Mouse (Mus musculus) megakaryocyte-erythroid progenitor cell, adult 5-6 weeks (primary cell): Measurements from ENCODE around the gene Olfr1036. TPM values are rescaled to one million over a fixed set of nuclear protein-coding genes. Genes with fewer than 3 reads are reported as not detected.
A peak's percentile ranks its signal among the peaks of the same experiment; 100 is the strongest.
"Not testable (repeated sequence)": the region's sequence is repeated elsewhere in the genome, so short reads cannot be mapped to it uniquely, and the experiment has no call there.

Experiments
- ATAC-seq: replicated peaks from 2 replicates; pipeline ENCODE4 v1.8.0; 2016; ENCODE audit warnings: mild to moderate bottlenecking, inconsistent platforms; ENCODE audit not compliant: severe bottlenecking, poor library complexity, low FRiP score, low TSS enrichment
- total RNA-seq, 2 experiments: library from RNA; stranded (forward) in 1 of 2; stranded (reverse) in 1 of 2; fragments of 200-1000, 215-1000 nt in 1 of 2; fragments of >200 nt in 1 of 2; fragmentation: Nextera tagmentation in 1 of 2; gene quantifications; 2 replicates each; pipeline ENCODE4 v1.2.3; 2014 to 2017

The Olfr1036 gene
- total RNA-seq (2014; fragmentation: Nextera tagmentation), result not detected in 2 replicates
- not detected in 2 replicates for total RNA-seq (2017)

- ATAC-seq, result not testable (repeated sequence)
These were observed at the start of gene Olfr1036 for GRCm38 (mm10) chr2:86073692-86074091. Olfr1036 (plus strand) TSS chr2:86073992.

- ATAC-seq, result no peak
These were observed 28.2 kb upstream of the Olfr1036 start, which contains the start of gene Olfr1034 for GRCm38 (mm10) chr2:86045561-86045960. Olfr1034 (plus strand) TSS chr2:86045861.

- ATAC-seq, result not testable (repeated sequence)
These were observed 23.0 kb upstream of the Olfr1036 start for GRCm38 (mm10) chr2:86050777-86051176.

GRCm38 (mm10) chr2:86063766-86064165 lies 10.0 kb upstream of the Olfr1036 start:
- not testable (repeated sequence) for ATAC-seq

GRCm38 (mm10) chr2:86070189-86070588 lies 3.6 kb upstream of the Olfr1036 start:
- no peak for ATAC-seq

- 0 out of 2 replicates have a peak, but pooled peaks have one; percentile 52 for ATAC-seq
These were observed 6.7 kb downstream of the Olfr1036 start for GRCm38 (mm10) chr2:86080478-86080877.

GRCm38 (mm10) chr2:86087285-86087684 lies 13.5 kb downstream of the Olfr1036 start, which contains the start of gene Olfr1037:
Olfr1037 (minus strand) TSS chr2:86087385.
- ATAC-seq, result no peak

Other genes starting within 250 kb of the Olfr1036 start
- not detected in 2 replicates for gene Olfr1019, start 228.5 kb upstream of the Olfr1036 start, total RNA-seq (2014; fragmentation: Nextera tagmentation)
- not detected in 2 replicates for gene Olfr1019, start 228.5 kb upstream of the Olfr1036 start, total RNA-seq (2017)
- not detected in 2 replicates for gene Olfr1020, start 227.0 kb upstream of the Olfr1036 start, total RNA-seq (2014; fragmentation: Nextera tagmentation)
- gene Olfr1020, start 227.0 kb upstream of the Olfr1036 start, total RNA-seq (2017), result not detected in 2 replicates
- not detected in 2 replicates for gene Olfr1022, start 205.4 kb upstream of the Olfr1036 start, total RNA-seq (2014; fragmentation: Nextera tagmentation)
- not detected in 2 replicates for gene Olfr1022, start 205.4 kb upstream of the Olfr1036 start, total RNA-seq (2017)
- gene Olfr1023, start 188.4 kb upstream of the Olfr1036 start, total RNA-seq (2014; fragmentation: Nextera tagmentation), result not detected in 2 replicates
- not detected in 2 replicates for gene Olfr1023, start 188.4 kb upstream of the Olfr1036 start, total RNA-seq (2017)
- not detected in 2 replicates for gene Olfr1024, start 168.9 kb upstream of the Olfr1036 start, total RNA-seq (2014; fragmentation: Nextera tagmentation)
- not detected in 2 replicates for gene Olfr1024, start 168.9 kb upstream of the Olfr1036 start, total RNA-seq (2017)
- not detected in 2 replicates for gene Olfr1025-ps1, start 158.8 kb upstream of the Olfr1036 start, total RNA-seq (2014; fragmentation: Nextera tagmentation)
- gene Olfr1025-ps1, start 158.8 kb upstream of the Olfr1036 start, total RNA-seq (2017), result not detected in 2 replicates
- not detected in 2 replicates for gene Olfr1026, start 152.4 kb upstream of the Olfr1036 start, total RNA-seq (2014; fragmentation: Nextera tagmentation)
- gene Olfr1026, start 152.4 kb upstream of the Olfr1036 start, total RNA-seq (2017), result not detected in 2 replicates
- not detected in 2 replicates for gene Olfr1028, start 123.6 kb upstream of the Olfr1036 start, total RNA-seq (2014; fragmentation: Nextera tagmentation)
- gene Olfr1028, start 123.6 kb upstream of the Olfr1036 start, total RNA-seq (2017), result not detected in 2 replicates
- gene Olfr1029, start 100.1 kb upstream of the Olfr1036 start, total RNA-seq (2014; fragmentation: Nextera tagmentation), result not detected in 2 replicates
- gene Olfr1029, start 100.1 kb upstream of the Olfr1036 start, total RNA-seq (2017), result not detected in 2 replicates
- gene Olfr1030, start 94.7 kb upstream of the Olfr1036 start, total RNA-seq (2014; fragmentation: Nextera tagmentation), result not detected in 2 replicates
- not detected in 2 replicates for gene Olfr1030, start 94.7 kb upstream of the Olfr1036 start, total RNA-seq (2017)
- gene Olfr1031, start 83.7 kb upstream of the Olfr1036 start, total RNA-seq (2014; fragmentation: Nextera tagmentation), result not detected in 2 replicates
- gene Olfr1031, start 83.7 kb upstream of the Olfr1036 start, total RNA-seq (2017), result not detected in 2 replicates
- not detected in 2 replicates for gene Olfr1032, start 68.5 kb upstream of the Olfr1036 start, total RNA-seq (2014; fragmentation: Nextera tagmentation)
- gene Olfr1032, start 68.5 kb upstream of the Olfr1036 start, total RNA-seq (2017), result not detected in 2 replicates
- gene Olfr1033, start 53.4 kb upstream of the Olfr1036 start, total RNA-seq (2014; fragmentation: Nextera tagmentation), result 0.09 TPM in 1 of 2 replicates, not detected in the other
- not detected in 2 replicates for gene Olfr1033, start 53.4 kb upstream of the Olfr1036 start, total RNA-seq (2017)
- not detected in 2 replicates for gene Olfr1034, start 28.1 kb upstream of the Olfr1036 start, total RNA-seq (2014; fragmentation: Nextera tagmentation)
- gene Olfr1034, start 28.1 kb upstream of the Olfr1036 start, total RNA-seq (2017), result not detected in 2 replicates
- gene Olfr1037, start 13.4 kb downstream of the Olfr1036 start, total RNA-seq (2014; fragmentation: Nextera tagmentation), result not detected in 2 replicates
- not detected in 2 replicates for gene Olfr1037, start 13.4 kb downstream of the Olfr1036 start, total RNA-seq (2017)
- not detected in 2 replicates for gene Olfr1039, start 61.9 kb downstream of the Olfr1036 start, total RNA-seq (2014; fragmentation: Nextera tagmentation)
- not detected in 2 replicates for gene Olfr1039, start 61.9 kb downstream of the Olfr1036 start, total RNA-seq (2017)
- gene Olfr1040, start 72.7 kb downstream of the Olfr1036 start, total RNA-seq (2014; fragmentation: Nextera tagmentation), result not detected in 2 replicates
- not detected in 2 replicates for gene Olfr1040, start 72.7 kb downstream of the Olfr1036 start, total RNA-seq (2017)
- not detected in 2 replicates for gene Olfr1042, start 87.8 kb downstream of the Olfr1036 start, total RNA-seq (2014; fragmentation: Nextera tagmentation)
- gene Olfr1042, start 87.8 kb downstream of the Olfr1036 start, total RNA-seq (2017), result not detected in 2 replicates
- not detected in 2 replicates for gene Olfr1043, start 93.5 kb downstream of the Olfr1036 start, total RNA-seq (2014; fragmentation: Nextera tagmentation)
- gene Olfr1043, start 93.5 kb downstream of the Olfr1036 start, total RNA-seq (2017), result not detected in 2 replicates
- not detected in 2 replicates for gene Olfr1044, start 103.8 kb downstream of the Olfr1036 start, total RNA-seq (2014; fragmentation: Nextera tagmentation)
- not detected in 2 replicates for gene Olfr1044, start 103.8 kb downstream of the Olfr1036 start, total RNA-seq (2017)
- gene Olfr52, start 111.7 kb downstream of the Olfr1036 start, total RNA-seq (2014; fragmentation: Nextera tagmentation), result not detected in 2 replicates
- not detected in 2 replicates for gene Olfr52, start 111.7 kb downstream of the Olfr1036 start, total RNA-seq (2017)
- not detected in 2 replicates for gene Olfr1045, start 129.0 kb downstream of the Olfr1036 start, total RNA-seq (2014; fragmentation: Nextera tagmentation)
- not detected in 2 replicates for gene Olfr1045, start 129.0 kb downstream of the Olfr1036 start, total RNA-seq (2017)
- not detected in 2 replicates for gene Olfr1046, start 145.3 kb downstream of the Olfr1036 start, total RNA-seq (2014; fragmentation: Nextera tagmentation)
- not detected in 2 replicates for gene Olfr1046, start 145.3 kb downstream of the Olfr1036 start, total RNA-seq (2017)
- gene Olfr1047, start 157.4 kb downstream of the Olfr1036 start, total RNA-seq (2014; fragmentation: Nextera tagmentation), result not detected in 2 replicates
- gene Olfr1047, start 157.4 kb downstream of the Olfr1036 start, total RNA-seq (2017), result not detected in 2 replicates
- gene Olfr1048, start 166.3 kb downstream of the Olfr1036 start, total RNA-seq (2014; fragmentation: Nextera tagmentation), result not detected in 2 replicates
- not detected in 2 replicates for gene Olfr1048, start 166.3 kb downstream of the Olfr1036 start, total RNA-seq (2017)
- not detected in 2 replicates for gene Olfr1049, start 184.3 kb downstream of the Olfr1036 start, total RNA-seq (2014; fragmentation: Nextera tagmentation)
- not detected in 2 replicates for gene Olfr1049, start 184.3 kb downstream of the Olfr1036 start, total RNA-seq (2017)
- not detected in 2 replicates for gene Olfr1051, start 205.1 kb downstream of the Olfr1036 start, total RNA-seq (2014; fragmentation: Nextera tagmentation)
- not detected in 2 replicates for gene Olfr1051, start 205.1 kb downstream of the Olfr1036 start, total RNA-seq (2017)
- not detected in 2 replicates for gene Olfr1052, start 218.5 kb downstream of the Olfr1036 start, total RNA-seq (2014; fragmentation: Nextera tagmentation)
- gene Olfr1052, start 218.5 kb downstream of the Olfr1036 start, total RNA-seq (2017), result not detected in 2 replicates
- gene Olfr1053, start 241.3 kb downstream of the Olfr1036 start, total RNA-seq (2014; fragmentation: Nextera tagmentation), result not detected in 2 replicates
- gene Olfr1053, start 241.3 kb downstream of the Olfr1036 start, total RNA-seq (2017), result not detected in 2 replicates